10 mouse cellular contexts compared by ENCODE assay signal in genomic region chr19:43666661-43667429, GRCm38 (mm10). TPM values are rescaled to one million over a fixed set of nuclear protein-coding genes. Genes with fewer than 3 reads are reported as not detected.
A peak's percentile ranks its signal among the peaks of the same experiment; 100 is the strongest.
DNase-seq lines count a peak whose midpoint lies in the region; ATAC-seq and TF ChIP-seq lines count a peak whose summit lies in the region.
"Had no signal": no experiment of that assay in that cellular context is flagged by ENCODE, and none has a peak within 500 bp of the region (broad histone marks: within the 10 kb centered on the region; RNA-seq: fewer than 3 reads in every experiment).

No protein-coding gene starts in this region.

- no peak overlapping the region for H3K9ac ChIP-seq in stomach, postnatal 0 days (ENCODE audit: low read length)

- no peaks in the 10 kb centered on the region for H3K27me3 ChIP-seq in stomach, postnatal 0 days (ENCODE audit: control insufficient read depth, insufficient read depth, low read length)

- H3K36me3 ChIP-seq in stomach, postnatal 0 days (ENCODE audit: control insufficient read depth, insufficient read depth, low read length) = peaks cover 8% of the 10 kb centered on the region; the same call in 1 of the 2 replicates

- no peaks in the 10 kb centered on the region for H3K9me3 ChIP-seq in stomach, postnatal 0 days (ENCODE audit: control insufficient read depth, low read length)

- no peak overlapping the region for H3K27ac ChIP-seq in stomach, postnatal 0 days (replicated peaks)

- DNase-seq in adrenal gland, adult (ENCODE audit: inconsistent age in 2 of 2, low spot score in 1 of 2) = peak; percentile 73 to 88
- DNase-seq in adrenal gland, postnatal 4 days (ENCODE audit: low spot score in 2 of 2) = no peak
- DNase-seq in ovary, postnatal 36 days (ENCODE audit: low spot score) = peak; percentile 25
- no peak for DNase-seq in ovary, postnatal 10 days (ENCODE audit: low spot score)
- DNase-seq in stomach, postnatal 0 days (ENCODE audit: low spot score) = no peak
- no peak for DNase-seq in cerebellum, postnatal 4 days (ENCODE audit: low spot score in 2 of 2)
- DNase-seq in yolk sac, embryonic 10.5 days (ENCODE audit: low spot score) = no peak
- DNase-seq: kidney, adult 9 months had no signal

- H3K4me2 ChIP-seq in stomach, postnatal 0 days (replicated peaks; ENCODE audit: low read depth) = no peak overlapping the region

- 75% methylated on average over 22 of the region's 22 CpGs for WGBS in stomach, postnatal 0 days

- H3K4me3 ChIP-seq in stomach, postnatal 0 days (ENCODE audit: low read depth, low read length) = no peak overlapping the region

- H3K4me1 ChIP-seq in stomach, postnatal 0 days (replicated peaks; ENCODE audit: control insufficient read depth, insufficient read depth) = no peaks in the 10 kb centered on the region

- TF ChIP-seq EP300 in stomach, postnatal 0 days (optimal IDR thresholded peaks at IDR 0.05) = no peak

- ATAC-seq in granulocyte monocyte progenitor cell, adult 5-6 weeks (replicated peaks; ENCODE audit: poor library complexity, severe bottlenecking) = peak; percentile 63
- peak; percentile 22; the same call in 1 of the 2 replicates for ATAC-seq in stomach, postnatal 0 days (ENCODE audit: low FRiP score, low TSS enrichment)

- TF ChIP-seq CTCF in stomach, postnatal 0 days (IDR thresholded peaks at IDR 0.05; ENCODE audit: low read depth) = no peak

RNA-seq across cellular contexts. Expression of gene Slc25a28, which starts 7.8 kb away (rescaled TPM):
- 10 to 100 TPM; 82.6 to 93.9 TPM for total RNA-seq in adrenal gland, postnatal 4 days (2021)
- 47.1 and 50.0 TPM in 2 replicates for total RNA-seq in granulocyte monocyte progenitor cell, adult 5-6 weeks (2014; fragmentation: Nextera tagmentation)
- 36.0 and 36.1 TPM in 2 replicates for total RNA-seq in granulocyte monocyte progenitor cell, adult 5-6 weeks (2017)
- polyA plus RNA-seq in stomach, postnatal 0 days (2015; fragmentation: Nextera tagmentation; extraction: Ambion mirVana) = 9.6 and 11.4 TPM in 2 replicates

RNA-seq across cellular contexts. Expression of gene Entpd7, which starts 22.6 kb away (rescaled TPM):
- total RNA-seq in adrenal gland, postnatal 4 days (2021) = 10 to 100 TPM; 20.9 to 24.6 TPM
- 22.0 and 23.1 TPM in 2 replicates for total RNA-seq in granulocyte monocyte progenitor cell, adult 5-6 weeks (2014; fragmentation: Nextera tagmentation)
- 7.0 and 12.3 TPM in 2 replicates for total RNA-seq in granulocyte monocyte progenitor cell, adult 5-6 weeks (2017)
- polyA plus RNA-seq in stomach, postnatal 0 days (2015; fragmentation: Nextera tagmentation; extraction: Ambion mirVana) = 7.4 and 8.1 TPM in 2 replicates

RNA-seq across cellular contexts. Expression of gene Nkx2-3, which starts 54.7 kb away (rescaled TPM):
- total RNA-seq in adrenal gland, postnatal 4 days (2021) = under 1 TPM in 1 of 2 experiments, not detected in 1; 0.28 TPM
- total RNA-seq in granulocyte monocyte progenitor cell, adult 5-6 weeks (2014; fragmentation: Nextera tagmentation) = not detected in 2 replicates
- total RNA-seq in granulocyte monocyte progenitor cell, adult 5-6 weeks (2017) = not detected in 2 replicates
- 5.4 and 5.7 TPM in 2 replicates for polyA plus RNA-seq in stomach, postnatal 0 days (2015; fragmentation: Nextera tagmentation; extraction: Ambion mirVana)
- polyA plus RNA-seq: heart, embryonic 16.5 days had no signal

Comparison
In these comparisons a context has a peak if more than half of its experiments do, and no peak if none do; other contexts are left out.
1. DNase-seq: peak in adrenal gland, adult (2 of 2) and ovary, postnatal 36 days (single experiment); none in adrenal gland, postnatal 4 days (0 of 2), ovary, postnatal 10 days (single experiment), stomach, postnatal 0 days (single experiment), cerebellum, postnatal 4 days (0 of 2) and yolk sac, embryonic 10.5 days (single experiment).